Mouse (Mus musculus): ENCODE results near the gene Cldn34d.

Cldn34d gene

DNA sequence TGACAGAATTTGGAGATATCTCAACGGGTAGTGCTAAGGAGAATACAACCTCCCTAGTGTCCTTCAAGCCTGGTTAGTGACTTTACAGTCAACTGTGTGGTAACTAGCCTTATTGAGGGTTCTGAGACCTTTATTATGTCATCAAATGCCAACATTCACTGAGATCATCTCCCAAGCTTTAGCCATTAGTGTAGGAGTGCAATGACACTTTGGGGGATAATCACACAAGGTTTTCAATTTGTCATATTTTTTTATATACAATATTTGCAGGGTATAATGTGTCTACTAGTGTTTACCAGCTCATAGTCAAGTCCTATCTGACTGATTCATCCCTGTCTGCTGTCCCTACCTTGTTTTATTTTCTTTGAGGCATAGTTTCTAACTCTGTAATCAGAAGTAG lies at the start of gene Cldn34d:
Cldn34d (minus strand) TSS at position 101 of the 400 bp plus-strand sequence.
- no peak for DNase-seq (ENCODE audit: low read depth, low spot score)

DNA sequence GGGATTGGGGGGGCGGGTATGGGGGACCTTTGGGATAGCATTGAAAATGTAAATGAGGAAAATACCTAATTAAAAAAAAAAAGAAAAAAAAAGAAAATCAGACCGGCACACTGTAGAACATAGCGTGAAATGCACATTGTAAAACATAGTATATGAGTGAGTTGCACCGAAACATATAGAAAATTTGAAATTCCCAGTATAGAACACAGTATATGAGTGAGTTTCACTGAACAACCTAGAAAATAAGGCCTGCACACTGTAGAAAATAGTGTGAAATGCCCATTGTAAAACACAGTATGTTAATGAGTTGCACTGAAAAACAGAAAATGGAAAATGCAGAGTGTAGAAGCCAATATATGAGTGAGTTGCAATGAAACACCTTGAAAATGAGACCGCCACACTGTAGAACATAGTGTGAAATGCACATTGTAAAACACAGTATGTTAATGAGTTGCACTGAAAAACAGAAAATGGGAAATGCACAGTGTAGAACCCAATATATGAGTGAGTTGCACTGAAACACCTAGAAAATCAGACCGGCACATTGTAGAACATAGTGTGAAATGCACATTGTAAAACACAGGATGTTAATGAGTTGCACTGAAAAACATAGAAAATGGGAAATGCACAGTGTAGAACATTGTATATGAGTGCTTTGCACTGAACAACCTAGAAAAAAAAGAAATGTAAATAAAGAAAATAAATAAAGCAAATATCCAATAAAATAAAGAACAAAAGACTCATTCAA lies 4.1 kb downstream of the Cldn34d start:
- DNase-seq (ENCODE audit: low read depth, low spot score): peak; percentile 88
